Mouse (Mus musculus) limb, embryonic 11.5 days (tissue): ENCODE measurements around the gene Gm6993. TPM values are rescaled to one million over a fixed set of nuclear protein-coding genes. Genes with fewer than 3 reads are reported as not detected.

ENCODE experiments used
- ATAC-seq: fragments of 200-750 bp; cut with Nextera tagmentation; 2 replicates; pipeline ENCODE4 v1.8.0; 2017; ENCODE audit warnings: low read depth; ENCODE audit not compliant: insufficient number of reproducible peaks, low FRiP score, low TSS enrichment
- DNase-seq: peaks from one replicate; pipeline ENCODE4 v3.0.0-alpha.2; 2015; ENCODE audit warnings: low spot score
- H3K27ac ChIP-seq: fragments of 300-500 bp; sonication (generic); replicated peaks from 2 replicates; pipeline ENCODE4 v1.5.1; 2014; ENCODE audit warnings: low read depth, mild to moderate bottlenecking, low read length
- H3K27me3 ChIP-seq: fragments of 300-500 bp; sonication (generic); 2 replicates; pipeline ENCODE4 v1.6.1; 2014; ENCODE audit warnings: mild to moderate bottlenecking, low read length, mixed read lengths; ENCODE audit not compliant: control insufficient read depth, insufficient read depth
- H3K36me3 ChIP-seq: fragments of 300-500 bp; sonication (generic); 2 replicates; pipeline ENCODE4 v1.6.1; 2014; ENCODE audit warnings: mild to moderate bottlenecking, low read length, moderate library complexity, mixed read lengths; ENCODE audit not compliant: control insufficient read depth, insufficient read depth
- H3K4me1 ChIP-seq: fragments of 300-500 bp; sonication (generic); 2 replicates; pipeline ENCODE4 v1.6.1; 2014; ENCODE audit warnings: low read length, mixed read lengths; ENCODE audit not compliant: control insufficient read depth, insufficient read depth
- H3K4me2 ChIP-seq: fragments of 300-500 bp; sonication (generic); 2 replicates; pipeline ENCODE4 v1.6.1; 2014; ENCODE audit warnings: low read depth, mild to moderate bottlenecking, moderate library complexity; ENCODE audit not compliant: severe bottlenecking
- H3K4me3 ChIP-seq: fragments of 300-500 bp; sonication (generic); 2 replicates; pipeline ENCODE4 v1.5.1; 2014; ENCODE audit warnings: low read depth, low read length
- H3K9ac ChIP-seq: fragments of 300-500 bp; sonication (generic); 2 replicates; pipeline ENCODE4 v1.6.1; 2014; ENCODE audit warnings: mild to moderate bottlenecking, low read length
- H3K9me3 ChIP-seq: fragments of 300-500 bp; sonication (generic); 2 replicates; pipeline ENCODE4 v1.6.1; 2016; ENCODE audit warnings: low read length; ENCODE audit not compliant: control insufficient read depth
- whole genome bisulfite sequencing: fragments of 180-500 bp; shearing (Covaris S2); extraction: QIAGEN DNeasy Blood & Tissue Kit; methylation state at CpG from one replicate; pipeline ENCODE4 v1.1.7; 2014; 5-methylcytosine and 5-hydroxymethylcytosine counted together
- polyA plus RNA-seq: library from polyadenylated mRNA; unstranded; fragments of >200 nt; fragmentation: Nextera tagmentation; extraction: Ambion mirVana; gene quantifications from 2 replicates; pipeline ENCODE4 v1.2.1, GENCODE M21; 2014

The Gm6993 gene
- polyA plus RNA-seq, 1 experiment from 2014 or later = not detected

DNA sequence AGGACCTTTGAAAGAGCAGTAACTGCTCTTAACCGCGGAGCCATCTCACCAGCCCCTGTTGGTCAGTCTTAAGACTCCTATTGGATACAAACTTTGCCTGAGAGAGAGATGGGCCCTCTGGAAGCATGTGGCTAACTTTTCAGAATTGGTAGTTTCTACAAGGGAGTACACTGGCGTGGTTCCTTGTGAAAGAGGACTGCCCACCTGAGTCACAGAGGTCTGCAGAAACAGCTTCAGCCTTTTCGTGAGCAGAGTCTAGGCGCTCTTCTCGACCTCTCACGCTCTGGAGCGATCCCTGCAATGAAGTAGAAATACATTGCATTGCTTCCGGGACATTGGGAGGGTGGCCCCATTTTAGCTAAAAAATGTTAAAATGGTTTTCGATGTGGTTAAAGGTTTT lies 29.8 kb downstream of the Gm6993 start:
- Histone ChIP-seq H3K9me3 (no peaks in the 10 kb centered on the region), H3K4me3 (no peak overlapping the region), H3K27me3 (no peaks in the 10 kb centered on the region), H3K27ac (no peak overlapping the region), H3K4me2 (no peak overlapping the region), H3K4me1 (peaks cover 19% of the 10 kb centered on the region), H3K9ac (no peak overlapping the region), H3K36me3 (peaks cover 2% of the 10 kb centered on the region)
- no peak for ATAC-seq
- DNase-seq = no peak
- 94% methylated on average over 10 of the region's 10 CpGs for WGBS

DNA sequence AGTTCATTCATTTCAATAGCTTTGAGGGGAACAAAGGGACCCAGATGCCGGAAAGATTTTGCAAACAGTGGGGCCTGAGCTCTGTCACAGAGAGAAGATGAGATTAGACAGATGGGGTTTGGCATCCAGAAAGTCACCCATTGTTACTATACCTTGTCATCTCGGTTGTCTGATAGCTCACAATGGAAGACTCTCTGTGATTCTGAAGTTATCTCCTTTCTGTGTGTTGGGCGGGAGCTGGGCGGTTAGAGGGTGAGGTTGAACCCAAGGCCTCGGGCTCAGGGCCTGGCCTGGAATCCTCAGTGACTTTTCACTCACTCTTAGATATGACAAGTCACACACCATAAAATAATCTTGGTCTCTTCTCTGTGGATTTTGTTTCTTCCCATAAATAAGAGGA lies 30.2 kb downstream of the Gm6993 start:
- Histone ChIP-seq H3K4me3 (no peak overlapping the region), H3K9me3 (no peaks in the 10 kb centered on the region), H3K9ac (no peak overlapping the region), H3K27ac (no peak overlapping the region), H3K4me2 (no peak overlapping the region), H3K4me1 (peaks cover 19% of the 10 kb centered on the region), H3K36me3 (peaks cover 2% of the 10 kb centered on the region), H3K27me3 (no peaks in the 10 kb centered on the region)
- DNase-seq = no peak
- ATAC-seq = no peak
- WGBS = 81% methylated on average over 5 of the region's 5 CpGs

DNA sequence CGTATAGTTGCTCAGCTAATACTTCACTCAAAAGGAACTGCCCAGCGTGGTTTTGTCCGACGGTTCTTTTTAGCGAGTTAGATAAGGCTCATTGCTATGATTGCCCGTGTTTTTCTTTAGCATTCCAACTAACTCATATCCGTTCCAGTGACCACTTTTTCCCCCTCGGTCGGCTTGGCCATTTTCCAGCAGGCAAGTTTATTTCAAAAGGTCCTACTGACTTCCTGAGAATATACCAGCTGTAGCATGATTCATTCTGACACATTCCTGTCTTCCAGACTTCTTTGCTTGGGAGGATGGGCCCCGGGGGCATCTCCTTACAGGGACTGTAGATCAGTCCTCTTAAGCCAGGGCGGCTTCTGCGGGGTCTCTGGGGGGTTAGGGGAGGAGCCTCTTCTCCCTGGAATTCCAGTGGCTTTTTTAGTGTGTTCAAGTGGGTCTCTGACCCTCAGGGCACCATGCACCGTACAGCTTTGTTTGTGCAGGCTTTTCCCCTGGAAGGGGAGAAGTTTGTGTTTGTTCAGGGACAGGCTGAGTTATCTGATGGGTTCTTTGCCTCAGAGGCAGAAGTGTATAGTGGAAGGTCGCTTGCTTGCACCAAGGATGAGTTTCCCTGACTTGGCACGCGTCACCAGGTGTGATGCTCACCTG lies 30.9 kb downstream of the Gm6993 start:
- no peak overlapping the region for H3K4me3 ChIP-seq
- H3K9ac ChIP-seq = no peak overlapping the region
- H3K4me2 ChIP-seq = no peak overlapping the region
- peaks cover 4% of the 10 kb centered on the region for H3K36me3 ChIP-seq
- H3K27ac ChIP-seq = no peak overlapping the region
- no peaks in the 10 kb centered on the region for H3K27me3 ChIP-seq
- ATAC-seq = 0 out of 2 replicates have a peak, but pooled peaks have one; percentile 48
- WGBS = 57% methylated on average over 16 of the region's 16 CpGs
- H3K4me1 ChIP-seq = peaks cover 18% of the 10 kb centered on the region
- peak; percentile 49 for DNase-seq
- no peaks in the 10 kb centered on the region for H3K9me3 ChIP-seq

DNA sequence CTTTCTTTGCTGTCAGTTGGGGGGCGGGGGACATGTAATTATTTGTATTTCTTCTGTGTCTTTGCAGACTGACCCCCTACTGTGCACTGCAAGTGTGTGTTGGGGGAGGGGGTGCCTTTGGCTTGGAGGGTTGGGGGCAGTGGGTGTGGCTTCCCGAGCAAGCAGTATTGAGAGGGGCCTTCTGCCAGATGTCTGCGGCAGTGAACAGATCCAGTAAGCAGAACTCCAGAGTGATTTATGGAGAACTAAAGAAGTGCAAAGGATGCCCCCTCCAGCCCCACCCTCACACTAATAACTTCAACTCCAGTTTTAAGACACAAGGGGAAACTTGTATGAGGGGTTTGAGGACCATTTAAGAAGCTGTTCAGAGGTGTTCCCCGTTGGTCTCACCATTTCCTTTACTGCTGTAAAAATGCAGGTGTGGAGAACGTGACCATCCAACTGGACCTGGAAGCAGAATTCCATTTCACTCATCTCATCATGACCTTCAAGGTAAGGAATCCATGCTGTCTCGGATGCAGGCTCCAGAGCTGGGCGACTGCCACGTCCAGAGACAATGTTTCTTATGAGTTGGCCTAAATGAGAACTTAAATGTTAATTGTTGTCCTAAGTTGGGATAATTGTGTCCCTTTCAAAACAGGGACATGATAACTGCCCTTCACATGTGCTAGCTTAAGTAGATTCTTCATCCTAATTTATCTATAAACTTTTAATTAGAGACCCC lies 31.6 kb downstream of the Gm6993 start:
- peaks cover 12% of the 10 kb centered on the region for H3K4me1 ChIP-seq
- no peak for ATAC-seq
- no peak overlapping the region for H3K4me2 ChIP-seq
- H3K36me3 ChIP-seq = peaks cover 4% of the 10 kb centered on the region
- H3K9ac ChIP-seq = no peak overlapping the region
- H3K27ac ChIP-seq = no peak overlapping the region
- no peaks in the 10 kb centered on the region for H3K9me3 ChIP-seq
- 63% methylated on average over 8 of the region's 8 CpGs for WGBS
- H3K4me3 ChIP-seq = no peak overlapping the region
- DNase-seq = no peak
- no peaks in the 10 kb centered on the region for H3K27me3 ChIP-seq

DNA sequence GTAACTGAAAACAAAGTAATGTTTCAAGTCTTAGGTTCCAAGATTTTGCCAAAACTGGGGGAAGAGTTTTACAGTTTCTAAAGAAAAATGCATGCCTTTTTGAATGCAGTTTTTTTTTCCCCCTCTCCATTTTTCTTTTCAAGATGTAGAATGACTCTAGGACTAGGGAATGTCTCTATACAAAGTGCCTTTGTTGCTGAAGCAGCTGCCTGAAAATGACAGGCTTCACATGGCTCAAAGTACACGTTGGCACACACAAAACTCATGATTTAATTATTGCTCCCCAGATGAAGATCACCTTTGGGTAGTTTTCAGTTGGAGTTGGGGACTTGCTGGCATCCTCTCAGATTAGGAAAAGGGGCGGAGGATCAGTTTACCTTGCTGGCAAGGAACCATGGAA lies 32.3 kb downstream of the Gm6993 start:
- peaks cover 4% of the 10 kb centered on the region for H3K36me3 ChIP-seq
- H3K27me3 ChIP-seq = no peaks in the 10 kb centered on the region
- H3K27ac ChIP-seq = no peak overlapping the region
- no peaks in the 10 kb centered on the region for H3K9me3 ChIP-seq
- no peak overlapping the region for H3K4me3 ChIP-seq
- DNase-seq (no peak), ATAC-seq (no peak)
- no peak overlapping the region for H3K4me2 ChIP-seq
- H3K4me1 ChIP-seq = peaks cover 9% of the 10 kb centered on the region
- 87% methylated on average over 2 of the region's 2 CpGs for WGBS
- no peak overlapping the region for H3K9ac ChIP-seq

DNA sequence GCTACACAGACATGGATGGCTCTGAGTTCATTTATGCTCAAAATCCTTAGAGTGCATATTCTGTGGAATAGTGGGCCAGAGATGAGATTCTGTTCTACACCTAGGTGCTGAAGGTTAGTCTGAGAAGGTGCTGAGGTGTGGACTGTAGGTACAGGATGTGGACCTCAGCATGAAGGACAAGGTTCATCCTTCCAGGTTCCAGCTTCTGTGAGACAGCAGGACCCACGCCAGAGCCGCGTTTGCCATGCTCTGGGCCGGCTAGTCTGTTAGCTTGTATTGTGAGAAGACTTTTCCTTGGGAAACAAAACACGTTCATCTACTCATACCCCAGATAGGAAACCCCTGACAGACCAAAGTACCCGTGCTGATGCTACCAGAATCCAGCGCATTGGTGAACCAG lies 33.1 kb downstream of the Gm6993 start:
- no peak for DNase-seq
- H3K4me3 ChIP-seq = no peak overlapping the region
- no peak overlapping the region for H3K4me2 ChIP-seq
- no peaks in the 10 kb centered on the region for H3K9me3 ChIP-seq
- peaks cover 9% of the 10 kb centered on the region for H3K4me1 ChIP-seq
- no peak overlapping the region for H3K9ac ChIP-seq
- peaks cover 4% of the 10 kb centered on the region for H3K36me3 ChIP-seq
- WGBS = 92% methylated on average over 7 of the region's 7 CpGs
- H3K27me3 ChIP-seq = no peaks in the 10 kb centered on the region
- H3K27ac ChIP-seq = no peak overlapping the region
- no peak for ATAC-seq

DNA sequence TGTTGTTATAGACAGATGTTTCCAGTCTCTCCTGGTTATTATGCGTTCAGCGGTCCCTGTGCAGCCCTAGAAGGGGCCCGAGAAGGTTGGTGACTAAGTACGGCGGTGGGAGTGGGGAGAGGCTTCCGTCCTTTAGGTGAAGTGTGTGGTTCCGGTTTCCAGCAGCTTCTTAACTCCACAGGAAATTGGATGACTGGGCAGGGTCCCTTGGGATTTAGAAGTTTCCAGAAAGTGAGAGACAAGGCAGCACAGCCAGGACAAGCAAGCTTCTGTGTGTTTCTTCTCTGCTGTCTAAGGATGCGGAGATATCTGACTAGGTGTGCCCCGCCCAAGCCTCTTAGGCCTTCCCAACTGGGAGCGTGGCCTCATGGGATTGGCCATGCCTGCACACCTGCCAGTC lies 34.8 kb downstream of the Gm6993 start:
- Histone ChIP-seq H3K4me1 (peaks cover 6% of the 10 kb centered on the region; the same call in 1 of the 2 replicates), H3K36me3 (peaks cover 2% of the 10 kb centered on the region; the same call in 1 of the 2 replicates), H3K4me3 (no peak overlapping the region), H3K9me3 (no peaks in the 10 kb centered on the region), H3K4me2 (no peak overlapping the region), H3K9ac (no peak overlapping the region), H3K27ac (no peak overlapping the region), H3K27me3 (no peaks in the 10 kb centered on the region)
- ATAC-seq (no peak), DNase-seq (no peak)
- 87% methylated on average over 10 of the region's 10 CpGs for WGBS

DNA sequence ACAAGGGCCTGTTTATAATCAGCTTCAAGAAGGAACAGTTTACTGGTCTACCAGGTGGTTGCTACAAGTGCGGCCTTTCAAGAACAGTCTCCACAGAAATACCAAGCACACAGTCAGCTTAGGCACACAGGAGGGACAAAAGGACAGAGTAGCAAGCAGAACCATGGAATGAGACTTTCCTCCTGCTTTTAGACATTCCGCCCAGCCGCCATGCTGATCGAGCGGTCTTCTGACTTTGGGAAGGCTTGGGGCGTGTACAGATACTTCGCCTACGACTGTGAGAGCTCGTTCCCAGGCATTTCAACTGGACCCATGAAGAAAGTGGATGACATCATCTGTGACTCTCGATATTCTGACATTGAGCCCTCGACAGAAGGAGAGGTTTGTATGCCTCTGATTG lies 37.7 kb downstream of the Gm6993 start:
- H3K4me1 ChIP-seq = no peaks in the 10 kb centered on the region
- DNase-seq (no peak), ATAC-seq (no peak)
- H3K4me2 ChIP-seq = no peak overlapping the region
- H3K9me3 ChIP-seq = no peaks in the 10 kb centered on the region
- no peak overlapping the region for H3K4me3 ChIP-seq
- no peak overlapping the region for H3K9ac ChIP-seq
- no peaks in the 10 kb centered on the region for H3K27me3 ChIP-seq
- 88% methylated on average over 11 of the region's 11 CpGs for WGBS
- H3K36me3 ChIP-seq = peaks cover 2% of the 10 kb centered on the region; the same call in 1 of the 2 replicates
- H3K27ac ChIP-seq = no peak overlapping the region
